Mouse (Mus musculus): ENCODE measurements at regions not wholly inside any gene's neighbourhood (a gene's known extent, or its start where the extent isn't known, plus 50 kb on each side); places are given as distances from the start of the nearest gene placed in this dataset.

DNA sequence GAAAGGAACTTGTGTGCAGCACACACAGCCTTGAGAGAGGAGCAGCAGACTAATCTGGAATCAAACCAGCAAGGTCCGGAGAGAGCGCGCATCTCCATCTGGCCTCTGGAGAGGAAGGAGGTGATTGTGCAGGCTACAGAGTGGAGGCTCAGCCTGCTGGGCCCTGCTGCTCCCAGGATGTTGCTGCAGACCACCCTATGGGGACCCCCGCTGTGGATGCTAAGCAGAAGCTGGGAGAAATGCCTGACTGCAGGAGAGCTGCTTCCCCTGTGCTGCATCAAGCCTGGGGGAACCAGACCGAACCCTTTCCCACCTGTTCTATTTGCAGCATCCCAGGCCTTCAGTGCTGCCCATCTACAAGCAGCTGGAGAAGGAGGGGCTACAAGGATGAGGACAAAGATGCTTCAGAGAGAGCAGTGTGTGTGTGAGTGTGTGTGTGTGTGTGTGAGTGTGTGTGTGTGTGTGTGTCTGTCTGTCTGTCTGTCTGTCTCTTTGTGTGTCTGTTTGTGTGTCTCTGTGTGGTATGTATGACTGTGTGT is 311.2 kb upstream of the Noct start:
- TF ChIP-seq CTCF (IDR thresholded peaks at IDR 0.05; ENCODE audit: borderline replicate concordance, extremely low read depth, insufficient read depth, insufficient read length) (no peak), POLR2A (IDR thresholded peaks at IDR 0.05; ENCODE audit: borderline replicate concordance, extremely low read depth, insufficient read depth, insufficient read length, poor library complexity, severe bottlenecking) (no peak)

Measured in brain, embryonic 14.5 days (tissue).